Comparison of ENCODE assay signal across 37 mouse cellular contexts in the genomic region with DNA sequence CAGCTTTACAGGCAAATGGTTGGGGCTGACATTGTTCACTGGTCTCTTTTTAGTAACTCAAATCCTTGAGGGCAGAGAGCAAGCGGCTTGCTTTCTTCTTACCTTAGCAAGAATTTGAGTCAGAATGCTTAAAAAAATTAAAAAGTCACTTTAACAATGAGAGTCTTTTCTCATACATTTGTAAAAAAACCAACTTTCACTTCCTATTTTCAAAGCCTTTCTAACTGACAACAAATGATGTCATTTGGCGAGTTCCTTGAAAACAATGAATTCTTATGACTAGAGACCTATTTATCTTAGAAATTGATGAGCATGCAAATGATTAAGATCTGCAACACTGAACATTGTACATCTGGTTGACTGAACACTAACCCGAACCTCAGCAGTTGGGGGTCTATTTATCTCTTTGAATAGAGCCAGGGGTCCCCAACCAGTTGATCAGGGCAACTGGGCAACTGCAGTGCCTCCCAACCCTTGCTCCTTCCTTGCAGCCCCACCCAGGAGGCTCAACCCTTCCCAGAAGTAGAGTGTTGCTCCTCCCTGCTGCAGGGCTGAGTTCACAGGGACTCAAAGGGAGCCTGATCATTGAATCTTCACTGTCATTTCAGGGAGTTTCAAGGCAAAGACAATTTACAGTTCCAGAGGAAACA. TPM values are rescaled to one million over a fixed set of nuclear protein-coding genes. Genes with fewer than 3 reads are reported as not detected.
A peak's percentile ranks its signal among the peaks of the same experiment; 100 is the strongest.
DNase-seq lines count a peak whose midpoint lies in the region; ATAC-seq and TF ChIP-seq lines count a peak whose summit lies in the region.
"Had no signal": no experiment of that assay in that cellular context is flagged by ENCODE, and none has a peak within 500 bp of the region (broad histone marks: within the 10 kb centered on the region; RNA-seq: fewer than 3 reads in every experiment).

No protein-coding gene starts in this region.

- WGBS in limb, embryonic 12.5 days, result 67% methylated on average over 3 of the region's 3 CpGs
- 81% methylated on average over 3 of the region's 3 CpGs for WGBS in limb, embryonic 10.5 days
- WGBS in bone marrow, adult 2 months, result 64% methylated on average over 3 of the region's 3 CpGs
- 63% methylated on average over 3 of the region's 3 CpGs for WGBS in liver, postnatal 0 days (ENCODE audit: insufficient replicate concordance)

- no peak for TF ChIP-seq POLR2A in bone marrow, adult 2 months (IDR thresholded peaks at IDR 0.05; ENCODE audit: borderline replicate concordance, control insufficient read depth, low read depth, low read length)

- H3K36me3 ChIP-seq in limb, embryonic 12.5 days, result peaks cover 36% of the 10 kb centered on the region
- H3K36me3 ChIP-seq in limb, embryonic 10.5 days, result peaks cover 14% of the 10 kb centered on the region
- H3K36me3 ChIP-seq in liver, postnatal 0 days (replicated peaks; ENCODE audit: insufficient read depth, low read length), result no peaks in the 10 kb centered on the region
- H3K36me3 ChIP-seq: G1E had no signal

- H3K27ac ChIP-seq in limb, embryonic 12.5 days, result peak overlapping the region; percentile 69; the same call in 1 of the 2 replicates
- H3K27ac ChIP-seq in limb, embryonic 10.5 days, result no peak overlapping the region
- peak overlapping the region; percentile 55; the same call in 1 of the 2 replicates for H3K27ac ChIP-seq in bone marrow, adult 2 months (ENCODE audit: control insufficient read depth, insufficient read depth, low read depth, low read length, poor library complexity)
- peak overlapping the region; percentile 69 for H3K27ac ChIP-seq in liver, postnatal 0 days (ENCODE audit: low read depth)
- H3K27ac ChIP-seq: embryonic facial prominence, embryonic 13.5 days; forebrain, embryonic 12.5 days; heart, embryonic 13.5 days; hindbrain, embryonic 10.5 days; hindbrain, postnatal 0 days; neural tube, embryonic 15.5 days had no signal

- TF ChIP-seq EP300 in liver, postnatal 0 days (IDR thresholded peaks at IDR 0.05; ENCODE audit: low read depth), result no peak

- no peak for ATAC-seq in limb, embryonic 12.5 days (ENCODE audit: insufficient number of reproducible peaks, insufficient read depth, low FRiP score, low TSS enrichment, low read depth)
- no peak for ATAC-seq in liver, postnatal 0 days
- ATAC-seq: forebrain, postnatal 0 days; hindbrain, postnatal 0 days; intestine, postnatal 0 days; Patski had no signal

- peaks cover 6% of the 10 kb centered on the region for H3K4me1 ChIP-seq in limb, embryonic 12.5 days (replicated peaks)
- H3K4me1 ChIP-seq in limb, embryonic 10.5 days, result 0 out of 2 replicates have a peak, but pooled peaks cover 4% of the 10 kb centered on the region
- H3K4me1 ChIP-seq in bone marrow, adult 2 months (ENCODE audit: control insufficient read depth, insufficient read depth, low read length), result no peaks in the 10 kb centered on the region
- H3K4me1 ChIP-seq in liver, postnatal 0 days (ENCODE audit: insufficient read depth), result peaks cover 16% of the 10 kb centered on the region
- H3K4me1 ChIP-seq: forebrain, embryonic 12.5 days; neural tube, embryonic 15.5 days had no signal

- no peak for DNase-seq in limb, embryonic 10.5 days (ENCODE audit: low spot score)
- peak; percentile 34 to 38 for DNase-seq in B cell, adult 2 months
- no peak for DNase-seq in liver, postnatal 0 days
- no peak for DNase-seq in cerebellum, postnatal 36 days
- DNase-seq in layer of hippocampus, postnatal 25 days (ENCODE audit: extremely low spot score in 1 of 2, low spot score in 1 of 2), result no peak
- DNase-seq: adrenal gland, postnatal 10 days; cerebellum, adult 11 months; cerebellum, adult 9-10 months; forebrain, postnatal 0 days; heart, postnatal 10 days; kidney, adult 9 months; kidney, postnatal 10 days; layer of hippocampus, adult 9-11 months; lung, embryonic 14.5 days; lung, postnatal 14 days; midbrain, embryonic 14.5 days; right cerebral cortex, postnatal 4 days; thymus, adult 2 months had no signal

- H3K27me3 ChIP-seq in limb, embryonic 12.5 days, result no peaks in the 10 kb centered on the region
- no peaks in the 10 kb centered on the region for H3K27me3 ChIP-seq in limb, embryonic 10.5 days (ENCODE audit: low read depth, poor library complexity, severe bottlenecking)
- H3K27me3 ChIP-seq in liver, postnatal 0 days (ENCODE audit: insufficient read depth, low read length), result no peaks in the 10 kb centered on the region
- H3K27me3 ChIP-seq: embryonic facial prominence, embryonic 13.5 days; forebrain, embryonic 12.5 days; heart, embryonic 13.5 days; neural tube, embryonic 15.5 days; Patski had no signal

- H3K9me3 ChIP-seq in limb, embryonic 12.5 days, result no peaks in the 10 kb centered on the region
- no peaks in the 10 kb centered on the region for H3K9me3 ChIP-seq in limb, embryonic 10.5 days (replicated peaks)
- H3K9me3 ChIP-seq in liver, postnatal 0 days (ENCODE audit: low read length), result no peaks in the 10 kb centered on the region
- H3K9me3 ChIP-seq: embryonic facial prominence, embryonic 13.5 days; forebrain, embryonic 12.5 days; G1E; heart, embryonic 13.5 days; hindbrain, embryonic 10.5 days; neural tube, embryonic 15.5 days had no signal

- H3K9ac ChIP-seq in limb, embryonic 12.5 days (replicated peaks), result no peak overlapping the region
- H3K9ac ChIP-seq in liver, postnatal 0 days (replicated peaks), result no peak overlapping the region
- H3K9ac ChIP-seq: embryonic facial prominence, embryonic 13.5 days; forebrain, embryonic 12.5 days; forebrain, postnatal 0 days; heart, embryonic 13.5 days; lung, embryonic 14.5 days; neural tube, embryonic 15.5 days had no signal

- no peak for TF ChIP-seq CTCF in bone marrow, adult 2 months (IDR thresholded peaks at IDR 0.05; ENCODE audit: control insufficient read depth, insufficient read depth, low read length)
- no peak for TF ChIP-seq CTCF in liver, postnatal 0 days (IDR thresholded peaks at IDR 0.05; ENCODE audit: low read depth)

- no peak overlapping the region for H3K4me3 ChIP-seq in limb, embryonic 12.5 days (replicated peaks)
- H3K4me3 ChIP-seq in limb, embryonic 10.5 days, result no peak overlapping the region
- H3K4me3 ChIP-seq in bone marrow, adult 2 months (replicated peaks; ENCODE audit: control insufficient read depth, low read depth, low read length), result no peak overlapping the region
- no peak overlapping the region for H3K4me3 ChIP-seq in liver, postnatal 0 days (ENCODE audit: low read depth, low read length)
- H3K4me3 ChIP-seq: embryonic facial prominence, embryonic 13.5 days; erythroblast, embryonic 14.5 days; forebrain, embryonic 12.5 days; heart, embryonic 13.5 days; hindbrain, embryonic 10.5 days; neural tube, embryonic 15.5 days had no signal

- no peak overlapping the region for H3K4me2 ChIP-seq in limb, embryonic 12.5 days
- no peak overlapping the region for H3K4me2 ChIP-seq in liver, postnatal 0 days (ENCODE audit: low read depth, low read length)
- H3K4me2 ChIP-seq: embryonic facial prominence, embryonic 13.5 days; forebrain, embryonic 12.5 days; heart, embryonic 13.5 days; lung, embryonic 14.5 days; neural tube, embryonic 15.5 days had no signal

RNA-seq across cellular contexts. Expression of a gene that starts 2.7 kb away (rescaled TPM):
- 29.1 and 30.9 TPM in 2 replicates for polyA plus RNA-seq in limb, embryonic 12.5 days (2016; fragmentation: Nextera tagmentation; extraction: Ambion mirVana)
- 15.4 and 24.6 TPM in 2 replicates for polyA plus RNA-seq in limb, embryonic 10.5 days (2016; fragmentation: Nextera tagmentation; extraction: Ambion mirVana)
- not detected in 2 replicates for polyA plus RNA-seq in bone marrow, adult 2 months (2011; ENCODE audit: insufficient read depth, insufficient read length, low replicate concordance, missing spikeins)
- polyA plus RNA-seq in liver, postnatal 0 days (2015; fragmentation: Nextera tagmentation; extraction: Ambion mirVana), result 3.4 and 3.9 TPM in 2 replicates
- total RNA-seq in layer of hippocampus, postnatal 25 days (2021), result not detected
- total RNA-seq: adrenal gland, postnatal 10 days; common myeloid progenitor, adult 5-6 weeks; forebrain, postnatal 0 days; gastrocnemius, adult 8-10 months; gastrocnemius, postnatal 4 days; heart, adult 8-10 months; heart, postnatal 10 days; hindbrain, postnatal 0 days; left cerebral cortex, adult 18-20 months; left cerebral cortex, postnatal 14 days had no signal
- polyA plus RNA-seq: erythroblast, embryonic 14.5 days; G1E; spleen, adult 2 months; thymus, adult 2 months had no signal

RNA-seq across cellular contexts. Expression of a gene that starts 55.6 kb away (rescaled TPM):
- polyA plus RNA-seq in limb, embryonic 12.5 days (2016; fragmentation: Nextera tagmentation; extraction: Ambion mirVana), result 12.0 and 13.8 TPM in 2 replicates
- 5.9 and 8.4 TPM in 2 replicates for polyA plus RNA-seq in limb, embryonic 10.5 days (2016; fragmentation: Nextera tagmentation; extraction: Ambion mirVana)
- 1.7 and 1.9 TPM in 2 replicates for polyA plus RNA-seq in bone marrow, adult 2 months (2011; ENCODE audit: insufficient read depth, insufficient read length, low replicate concordance, missing spikeins)
- polyA plus RNA-seq in liver, postnatal 0 days (2015; fragmentation: Nextera tagmentation; extraction: Ambion mirVana), result 1.2 and 1.4 TPM in 2 replicates
- 10 to 100 TPM; 18.8 to 21.7 TPM for total RNA-seq in layer of hippocampus, postnatal 25 days (2021)
- total RNA-seq: common myeloid progenitor, adult 5-6 weeks had no signal
- polyA plus RNA-seq: G1E had no signal

Comparison
In these comparisons a context has a peak if more than half of its experiments do, and no peak if none do; other contexts are left out.
1. DNase-seq: peak in B cell, adult 2 months (2 of 2); none in limb, embryonic 10.5 days (single experiment), liver, postnatal 0 days (single experiment), cerebellum, postnatal 36 days (0 of 2) and layer of hippocampus, postnatal 25 days (0 of 2).